Mouse (Mus musculus) lung, postnatal 25 days (tissue): ENCODE measurements around the gene Ndufb7.
"Not testable (repeated sequence)": the region's sequence is repeated elsewhere in the genome, so short reads cannot be mapped to it uniquely, and the experiment has no call there.

ENCODE experiments used
- DNase-seq: peaks from one replicate; pipeline ENCODE4 v3.0.0; 2022; ENCODE audit warnings: low spot score

The Ndufb7 gene

DNA sequence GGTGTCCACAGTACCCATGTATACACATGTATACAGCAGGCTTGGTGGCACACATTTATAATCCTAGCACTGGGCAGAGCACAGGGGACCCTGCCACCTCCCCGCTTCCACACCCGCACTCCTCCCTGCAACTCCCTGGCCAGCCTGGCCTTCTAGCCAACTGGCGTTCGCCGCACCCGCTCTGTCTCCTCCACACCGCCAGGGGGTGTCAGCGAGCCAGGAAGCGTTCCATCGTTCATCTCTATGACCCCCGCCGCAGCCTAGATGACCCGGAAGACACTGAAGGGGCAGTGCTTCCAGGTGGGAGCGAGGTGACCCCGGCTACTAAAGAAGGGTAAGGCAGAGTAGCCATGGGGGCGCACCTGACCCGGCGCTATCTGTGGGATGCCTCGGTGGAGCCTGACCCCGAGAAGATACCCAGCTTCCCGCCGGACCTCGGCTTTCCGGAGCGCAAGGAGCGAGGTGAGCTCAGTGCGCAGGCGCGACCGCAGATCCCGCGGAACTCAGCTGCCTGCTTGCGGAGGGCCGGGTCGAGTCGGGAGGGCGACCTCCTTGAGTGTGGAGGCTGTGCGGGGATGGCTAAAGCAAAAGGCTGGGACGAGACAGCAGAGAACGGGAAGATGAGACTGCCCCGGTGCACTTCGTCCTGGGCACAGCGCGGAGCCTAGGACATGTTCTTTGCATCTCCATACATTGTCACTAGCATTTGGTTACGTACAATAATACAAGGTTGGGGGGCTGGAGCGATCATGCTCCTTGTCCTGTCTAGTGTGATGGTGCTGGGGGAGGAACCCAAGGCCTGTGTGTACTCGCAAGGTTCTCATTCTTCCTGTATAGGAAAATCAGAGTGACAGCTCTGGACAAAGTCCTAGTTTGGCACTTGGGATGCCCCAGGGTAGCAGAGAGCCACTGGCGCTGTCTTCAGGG lies at the start of gene Ndufb7:
Ndufb7 (plus strand) TSS at position 203 of the 927 bp plus-strand sequence.
- DNase-seq = peak; percentile 95

DNA sequence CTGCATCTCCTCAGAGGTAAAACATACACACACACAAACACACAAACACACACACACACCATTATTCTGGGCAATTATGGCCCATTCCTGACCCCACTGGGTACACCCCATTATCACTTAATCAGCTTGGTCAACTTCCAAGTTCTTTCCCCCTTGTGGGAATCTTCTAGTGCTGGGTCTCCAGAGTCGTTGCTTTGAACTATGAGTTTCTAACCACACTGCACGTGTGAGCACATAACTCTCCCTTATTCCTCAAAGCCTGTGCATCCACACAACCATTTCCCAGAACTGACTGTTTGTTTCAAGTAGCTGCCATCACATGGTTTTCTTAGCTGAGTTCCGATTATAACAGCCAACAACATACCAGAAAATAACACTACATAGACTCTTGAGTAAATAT lies 46.0 kb upstream of the Ndufb7 start:
- peak; percentile 3 for DNase-seq

DNA sequence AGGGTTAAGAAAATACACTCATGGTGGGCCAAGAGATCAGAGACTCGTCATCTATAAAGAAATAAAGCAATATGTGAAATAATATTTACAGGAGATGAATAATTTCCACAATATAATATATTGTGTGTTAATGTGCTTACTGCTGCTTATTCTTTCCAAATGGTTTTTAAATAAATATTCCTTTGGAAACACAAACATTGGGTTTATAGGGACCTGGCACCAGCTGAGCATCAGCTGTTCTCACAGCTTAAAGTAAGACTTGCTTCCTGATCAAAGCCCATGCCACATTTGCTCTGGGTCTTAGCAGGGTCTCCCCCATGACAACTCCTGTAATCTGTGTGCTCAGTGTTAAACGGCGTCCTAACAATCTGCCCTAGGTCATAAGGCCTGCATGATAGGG lies 45.6 kb upstream of the Ndufb7 start:
- not testable (repeated sequence) for DNase-seq

DNA sequence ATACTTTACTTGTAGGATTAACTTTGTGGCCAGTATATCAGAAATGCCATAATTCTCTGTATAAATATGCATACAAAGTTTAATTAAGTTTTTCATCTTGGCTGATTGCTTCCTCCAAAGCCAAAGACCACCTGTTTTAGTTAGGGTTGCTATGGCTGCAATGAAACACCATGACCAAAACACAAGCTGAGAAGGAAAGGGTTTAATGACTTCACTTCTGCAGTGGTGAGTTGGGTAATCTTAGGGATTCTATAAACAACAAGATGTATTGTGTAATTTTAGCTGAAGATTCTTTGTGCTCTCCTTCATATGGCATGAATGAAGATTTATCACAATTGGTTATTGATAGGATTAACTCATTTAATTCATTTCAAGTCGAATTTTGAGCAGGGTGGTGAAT lies 45.2 kb upstream of the Ndufb7 start:
- no peak for DNase-seq

DNA sequence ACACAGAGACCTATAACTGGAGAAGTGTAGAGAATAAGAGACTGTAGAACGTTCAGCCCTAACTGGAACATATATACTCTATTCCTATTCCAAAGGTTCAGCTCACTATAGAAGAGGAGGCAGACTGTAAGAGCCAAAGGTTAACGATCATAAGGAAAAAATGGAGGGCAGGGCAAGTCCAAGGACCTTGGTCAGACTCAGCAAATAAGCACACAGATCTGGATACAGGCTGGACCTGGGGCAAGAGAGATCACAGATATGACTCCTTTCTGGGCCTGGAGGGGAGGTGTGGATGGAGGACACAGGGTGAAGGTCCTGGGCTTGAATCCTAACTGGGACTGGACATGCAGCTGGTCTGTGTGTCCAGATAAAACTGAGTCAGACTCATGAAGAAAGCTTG lies 31.7 kb upstream of the Ndufb7 start:
- DNase-seq = no peak

DNA sequence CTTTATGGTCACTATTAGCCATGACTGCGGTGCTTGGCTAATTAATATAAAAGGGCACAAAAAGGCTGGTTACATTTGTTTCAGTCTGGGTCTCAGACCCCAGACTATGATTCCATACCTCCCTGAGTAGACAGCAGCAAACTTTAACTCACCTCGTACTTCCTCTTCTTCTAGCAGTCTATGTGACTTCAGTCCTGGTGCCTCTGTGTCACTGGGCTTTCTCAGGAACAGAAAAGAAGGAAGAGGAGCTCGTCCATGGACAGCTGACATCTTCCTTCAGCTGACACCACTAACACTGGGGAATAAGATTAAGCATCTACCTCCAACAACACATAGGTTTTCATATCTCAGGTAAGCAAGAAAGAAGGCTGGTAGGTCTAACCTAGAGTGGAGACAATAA lies 30.7 kb upstream of the Ndufb7 start, which contains the start of gene Olfr370:
Olfr370 (plus strand) TSS at position 45 of the 400 bp plus-strand sequence.
- DNase-seq = no peak

DNA sequence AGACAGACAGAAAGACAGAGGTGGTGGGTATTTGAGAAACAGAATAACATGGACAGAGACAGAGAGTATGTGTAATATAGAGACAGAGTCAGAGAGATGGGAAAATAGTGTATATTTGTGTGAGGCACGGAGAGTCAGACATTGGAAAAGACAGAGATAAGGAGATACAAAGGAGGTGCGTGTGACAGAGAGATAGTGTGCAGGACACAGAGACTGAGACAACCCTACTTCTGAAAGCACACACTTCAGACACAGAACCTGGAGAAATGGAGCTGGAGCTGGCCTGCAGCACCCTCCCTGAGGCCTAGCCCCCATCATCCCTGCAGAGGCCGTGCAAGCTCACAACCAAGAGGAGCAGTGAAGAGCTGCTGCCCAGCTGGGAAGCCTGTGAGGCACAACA lies 3.8 kb upstream of the Ndufb7 start:
- no peak for DNase-seq

DNA sequence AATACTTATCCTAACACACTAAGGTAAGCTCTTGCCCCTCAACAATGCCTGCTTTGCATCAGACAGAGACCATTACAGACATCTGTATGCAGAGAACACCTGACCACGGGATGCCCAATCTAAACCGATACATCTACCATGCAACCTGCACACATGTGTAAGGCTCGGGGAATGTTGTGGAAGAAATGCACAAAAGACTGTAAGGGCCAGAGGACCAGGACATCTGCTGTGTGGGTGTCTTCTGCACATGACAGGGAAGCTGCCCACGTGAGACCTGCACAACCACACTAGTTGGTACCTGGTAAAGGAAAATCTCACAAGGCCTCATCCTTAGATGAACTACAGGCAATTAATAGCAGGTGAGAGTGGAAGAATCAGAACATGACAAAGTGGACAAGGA lies 3.2 kb upstream of the Ndufb7 start:
- no peak for DNase-seq

DNA sequence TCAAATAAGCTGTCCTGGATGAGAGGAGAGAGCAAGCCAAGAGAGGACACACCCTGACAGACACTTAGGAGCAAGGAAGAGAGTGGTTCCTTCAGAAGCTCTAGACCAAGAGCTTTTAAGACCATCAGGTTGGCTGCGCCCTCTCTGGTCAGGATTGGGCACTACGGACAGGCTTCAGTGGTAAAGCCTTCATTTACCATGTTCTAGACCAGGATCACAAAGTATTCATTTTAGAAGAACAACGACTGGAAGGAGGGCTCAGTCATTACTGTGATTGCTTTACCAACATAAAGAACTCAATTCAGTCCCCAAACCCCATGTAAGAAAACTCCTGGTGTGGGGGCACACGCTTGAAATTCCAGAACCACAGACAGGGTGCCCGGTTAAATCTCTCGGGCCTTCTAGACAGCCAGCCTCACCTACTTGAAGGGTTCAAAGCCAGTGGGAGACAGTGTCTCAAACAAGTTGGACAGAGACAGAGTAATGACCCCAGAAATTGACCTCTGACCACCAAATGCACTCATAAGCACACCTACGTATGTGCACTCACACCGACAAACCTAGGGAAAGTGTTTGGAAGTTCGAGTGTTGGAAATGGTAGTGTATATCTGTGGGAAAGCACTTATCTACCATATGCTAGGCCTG lies 618 bp upstream of the Ndufb7 start:
- no peak for DNase-seq

DNA sequence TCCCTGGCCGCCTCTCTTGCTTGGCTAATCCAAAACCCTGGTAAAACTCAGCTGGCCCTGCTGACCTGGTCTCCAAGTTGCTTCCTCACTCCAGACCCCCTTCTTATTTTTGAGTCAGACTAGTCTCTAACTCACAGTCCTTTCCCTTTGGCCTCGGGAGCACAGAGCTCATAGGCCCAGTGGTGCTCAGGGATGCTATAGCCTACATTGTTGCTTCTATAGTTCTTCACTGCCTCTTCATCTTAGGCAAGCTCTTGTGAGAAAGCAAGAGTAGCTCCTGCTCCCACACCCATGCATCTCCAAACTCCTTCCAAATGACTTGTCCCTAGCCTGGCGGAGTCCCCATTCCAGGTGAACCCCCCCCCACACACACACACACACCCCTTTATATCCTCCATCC lies 1.2 kb downstream of the Ndufb7 start:
- DNase-seq = no peak

DNA sequence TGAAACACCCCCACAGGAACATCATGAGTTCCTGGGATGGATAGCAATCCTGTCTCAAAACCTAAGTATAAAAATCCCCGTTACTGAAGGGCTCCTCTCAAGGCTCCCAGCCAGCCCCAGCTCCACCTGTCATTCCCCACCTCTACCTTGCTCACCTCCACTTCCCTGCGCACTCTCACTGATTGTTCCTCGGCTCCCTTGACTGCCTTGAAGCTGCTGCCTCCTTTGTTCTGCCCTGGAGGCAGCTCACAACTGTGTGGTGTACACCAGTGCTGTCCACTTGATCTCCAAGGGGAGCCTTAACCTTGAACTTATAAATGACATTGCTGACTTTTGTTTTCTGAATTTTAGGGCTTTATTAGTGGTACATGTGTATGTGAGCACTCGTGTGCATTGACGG lies 1.7 kb downstream of the Ndufb7 start:
- no peak for DNase-seq

DNA sequence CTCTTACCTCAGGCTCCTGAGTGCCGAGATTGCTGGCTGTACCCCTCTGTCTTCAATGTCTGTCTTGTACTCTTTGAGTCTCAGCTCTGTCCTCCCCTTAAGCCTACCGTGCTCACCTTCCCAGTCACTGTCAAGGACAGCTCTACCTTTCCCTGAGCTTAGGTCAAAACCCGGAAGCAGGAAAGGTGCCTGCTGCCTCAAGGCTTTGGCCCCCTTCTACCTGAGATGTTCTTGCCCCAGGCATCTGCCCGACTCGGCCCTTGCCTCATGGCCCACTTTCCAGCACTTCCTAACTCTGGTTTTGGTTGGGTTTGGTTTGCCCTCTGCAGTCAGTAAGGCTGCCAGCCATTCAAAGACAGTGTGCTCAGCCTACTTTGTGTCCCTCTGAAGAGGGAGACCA lies 2.3 kb downstream of the Ndufb7 start:
- DNase-seq = no peak

DNA sequence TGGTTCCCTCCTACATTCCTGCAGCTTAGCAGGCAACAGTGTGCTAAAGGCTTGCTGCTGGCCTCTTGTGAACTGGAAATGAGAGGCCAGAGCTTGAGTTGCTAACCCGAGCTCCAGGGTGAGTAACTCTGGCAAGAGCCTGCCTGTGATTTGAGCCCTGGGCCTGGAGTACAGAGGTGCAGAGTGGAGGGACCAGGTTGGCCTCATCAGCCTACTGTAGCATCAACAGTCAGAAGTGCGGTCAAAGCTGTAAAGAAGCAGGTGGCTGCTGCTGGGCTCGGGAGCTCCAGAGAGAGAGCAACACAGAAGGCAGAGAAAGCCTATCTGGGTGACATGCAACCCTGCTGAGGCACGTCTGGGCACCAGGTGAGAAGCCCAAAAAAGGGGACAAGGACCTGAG lies 2.7 kb downstream of the Ndufb7 start:
- no peak for DNase-seq

DNA sequence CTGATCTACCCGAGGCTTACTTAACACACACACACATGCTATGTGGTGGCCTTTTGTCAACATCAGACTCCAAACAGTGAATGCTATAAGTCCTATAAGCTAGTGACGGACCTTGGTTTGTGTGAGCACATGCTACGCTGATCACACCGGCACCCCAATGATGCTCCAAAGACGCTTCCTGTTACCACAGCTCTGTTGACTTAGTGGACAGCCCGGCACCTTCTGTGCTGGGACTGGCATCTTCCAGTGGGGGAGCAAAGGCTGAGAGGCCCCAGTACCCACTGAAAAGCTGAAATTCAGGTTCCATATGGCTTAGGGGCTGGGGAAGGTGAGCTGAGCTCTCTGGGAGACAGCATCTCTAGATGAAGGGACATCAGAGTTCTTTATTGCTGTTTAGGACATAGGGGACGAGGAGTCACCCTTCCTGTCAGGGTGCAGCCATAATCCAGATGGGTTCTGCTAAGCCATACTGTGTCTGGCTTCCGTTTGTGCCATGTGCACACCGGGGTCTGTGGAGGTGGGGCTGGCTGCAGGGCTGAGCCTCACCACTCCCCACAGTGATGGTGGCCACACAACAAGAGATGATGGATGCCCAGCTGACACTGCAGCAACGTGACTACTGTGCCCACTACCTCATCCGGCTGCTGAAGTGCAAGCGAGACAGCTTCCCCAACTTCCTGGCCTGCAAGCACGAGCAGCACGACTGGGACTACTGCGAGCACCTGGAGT lies 4.0 kb downstream of the Ndufb7 start:
- DNase-seq = no peak

DNA sequence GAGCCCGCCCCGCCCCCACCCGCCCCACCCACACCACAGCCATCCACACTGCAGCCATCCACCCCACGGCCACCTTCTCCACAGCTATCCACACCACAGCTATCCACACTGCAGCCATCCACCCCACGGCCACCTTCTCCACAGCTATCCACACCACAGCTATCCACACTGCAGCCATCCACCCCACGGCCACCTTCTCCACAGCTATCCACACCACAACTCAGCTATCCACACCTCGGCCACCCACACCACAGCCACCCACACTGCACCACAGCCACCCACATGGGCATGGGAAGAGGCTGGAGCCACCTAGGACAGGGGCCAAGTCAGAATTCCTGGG lies 4.5 kb downstream of the Ndufb7 start:
- DNase-seq = not testable (repeated sequence)

DNA sequence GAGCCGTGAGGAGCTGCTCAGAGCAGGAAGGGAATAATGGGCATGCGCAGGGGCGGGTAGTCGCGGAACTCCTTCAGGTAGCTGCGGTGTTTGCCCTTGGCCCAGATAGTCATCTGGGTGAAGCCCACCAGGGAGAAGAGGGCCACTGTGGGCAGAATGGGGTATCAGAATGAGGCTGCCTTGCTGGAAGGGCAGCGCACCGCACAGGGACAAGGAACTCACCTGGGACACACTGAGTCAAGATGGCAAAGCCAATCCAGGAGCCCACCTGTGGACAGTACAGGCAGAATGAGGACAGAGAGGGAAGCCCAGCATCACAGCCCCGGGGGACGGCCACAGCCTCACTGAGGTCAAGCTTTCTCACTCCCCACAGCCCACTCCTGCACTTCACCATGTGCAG lies 5.3 kb downstream of the Ndufb7 start:
- DNase-seq = no peak

DNA sequence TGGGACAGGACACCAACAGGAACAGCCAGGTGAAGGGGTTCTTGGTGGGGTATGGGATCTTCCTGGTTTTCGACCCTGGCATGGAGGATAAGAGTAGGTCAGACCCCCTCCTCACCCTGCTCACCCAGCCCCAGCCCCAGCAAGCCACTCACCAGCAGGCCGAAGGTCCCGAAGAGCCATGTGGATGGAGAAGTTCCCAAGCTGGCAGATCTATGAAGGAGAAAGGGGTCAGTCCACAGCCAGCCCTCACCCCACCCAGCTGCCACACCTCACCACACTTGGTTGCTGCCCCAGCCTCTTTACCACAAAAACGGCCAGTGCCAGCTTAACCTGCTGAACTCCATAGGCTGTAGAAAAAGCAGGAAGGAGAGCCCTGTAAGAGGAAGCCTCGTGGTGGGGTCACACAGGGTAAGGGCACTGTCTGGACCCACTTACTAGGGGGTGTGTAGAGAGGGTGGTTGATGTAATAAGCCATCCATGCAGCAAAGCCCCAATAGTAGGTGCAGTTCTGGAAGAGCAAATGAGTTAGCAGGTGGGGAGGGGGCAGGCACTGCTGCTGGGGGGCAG lies 5.9 kb downstream of the Ndufb7 start:
- no peak for DNase-seq

DNA sequence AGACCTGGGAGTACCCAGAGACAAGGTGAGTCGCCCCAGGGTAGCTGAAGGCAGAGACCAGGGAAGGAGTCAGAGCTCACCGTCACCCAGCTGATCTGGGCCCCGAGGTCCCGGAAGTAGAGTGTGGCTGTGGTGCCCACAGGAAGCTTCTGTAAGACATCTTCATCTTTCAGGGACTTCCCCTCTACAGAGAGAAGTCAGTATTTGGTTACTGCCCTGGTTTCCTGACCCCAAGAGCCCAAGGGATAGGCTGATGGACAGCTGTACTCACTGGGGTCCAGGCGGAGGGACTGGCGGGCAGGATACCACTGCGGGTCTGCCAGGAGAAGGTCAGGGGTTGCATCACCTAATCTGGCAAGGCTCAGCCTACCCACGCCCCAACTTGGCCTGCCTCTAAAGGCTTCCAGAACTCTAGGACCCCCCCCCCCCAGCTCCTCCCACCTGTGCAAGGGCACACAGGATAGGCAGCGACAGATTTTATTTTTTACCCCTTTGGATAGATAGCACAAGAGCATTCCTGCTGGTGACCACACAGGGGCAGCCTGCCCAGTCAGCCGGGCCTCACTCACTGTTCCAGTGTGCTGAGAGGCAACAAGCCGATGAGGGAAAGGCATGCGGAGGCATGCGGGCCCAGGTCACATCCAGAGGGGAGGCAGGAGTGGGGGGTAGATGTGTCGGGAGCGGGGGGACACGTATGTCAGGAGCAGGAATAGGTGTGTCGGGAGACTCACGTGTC lies 6.8 kb downstream of the Ndufb7 start:
- DNase-seq = peak; percentile 58

DNA sequence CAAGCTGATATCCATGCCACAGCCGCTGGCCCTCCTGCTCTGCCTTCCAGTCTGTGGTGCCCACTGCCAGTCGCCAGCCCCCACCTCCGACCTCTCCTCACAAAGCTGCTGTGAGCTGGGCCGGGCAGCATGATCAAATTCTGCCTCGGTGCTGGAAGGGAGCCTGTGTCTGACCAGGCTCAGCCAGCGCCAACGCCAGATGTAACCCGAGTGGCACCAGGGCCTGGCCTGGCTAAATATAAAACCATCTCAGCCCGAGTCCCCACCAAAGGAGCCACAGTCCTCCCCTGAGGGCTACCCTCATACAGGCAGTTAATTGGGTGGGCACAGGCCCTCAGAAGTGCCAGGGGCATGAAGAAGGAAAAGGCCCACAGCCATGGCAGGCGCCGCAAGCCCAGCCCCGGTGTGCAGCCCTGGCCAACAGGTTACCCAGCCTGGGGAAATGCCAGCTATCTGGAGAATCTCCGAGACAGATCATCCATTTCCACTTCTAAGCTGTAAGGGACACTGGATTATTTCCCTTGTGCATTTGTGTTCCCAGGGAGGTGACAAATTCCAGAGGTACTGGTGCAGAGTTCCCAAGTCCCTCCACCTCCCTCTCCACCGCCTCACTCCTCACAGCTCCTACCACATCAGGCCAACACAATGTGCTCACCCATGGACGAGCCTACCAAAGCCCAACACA lies 8.3 kb downstream of the Ndufb7 start:
- DNase-seq = no peak

DNA sequence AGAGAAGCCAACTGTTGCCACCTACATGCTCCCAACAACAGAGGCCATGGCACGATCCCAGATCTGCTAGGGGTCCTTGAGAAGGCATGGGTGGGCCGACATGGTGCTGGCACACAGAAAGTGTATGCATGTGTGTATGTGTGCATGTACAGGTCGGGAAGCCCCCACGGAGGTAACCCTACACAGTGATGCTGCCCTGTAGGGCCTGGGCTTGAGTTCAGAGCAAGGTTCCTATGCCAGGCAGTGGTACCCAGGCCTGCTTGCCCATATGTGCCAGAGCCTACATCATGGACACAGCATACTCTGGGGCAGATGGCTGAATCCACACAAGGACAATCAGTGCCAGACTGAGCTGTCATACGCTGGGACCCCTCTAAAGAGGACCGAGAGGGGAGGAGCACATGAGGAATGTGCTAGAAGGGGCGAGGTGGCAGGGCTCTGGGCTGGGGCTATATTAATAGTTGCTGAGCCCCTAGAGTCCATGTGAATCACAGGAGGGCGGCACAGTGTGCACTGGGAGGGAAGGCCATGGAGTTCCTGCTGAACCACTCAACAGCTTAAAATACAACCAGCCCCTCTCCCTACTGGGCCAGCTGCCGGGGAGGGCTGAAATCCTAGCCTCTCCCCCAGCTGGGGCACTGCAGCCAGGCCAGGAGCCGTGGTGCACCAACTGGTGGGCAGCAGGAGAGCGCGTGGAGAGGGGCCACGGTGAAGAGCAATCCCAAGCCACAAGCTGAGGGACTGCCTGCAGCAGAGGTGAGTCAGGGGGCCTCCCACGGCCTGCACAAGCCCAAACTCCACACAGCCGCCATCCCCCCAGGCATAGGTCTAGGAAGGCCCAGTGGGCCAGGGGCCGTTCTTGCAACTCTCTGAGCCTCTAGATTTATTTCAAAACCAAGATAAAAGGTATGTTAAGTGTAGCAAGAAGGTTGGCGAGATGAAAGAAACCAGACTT lies 9.4 kb downstream of the Ndufb7 start:
- DNase-seq = no peak
